Mouse (Mus musculus) kidney, embryonic 16.5 days (tissue): ENCODE results near the gene Rfx1. TPM values are rescaled to one million over a fixed set of nuclear protein-coding genes. Genes with fewer than 3 reads are reported as not detected.

Experiments used
- ATAC-seq: fragments of 200-750 bp; cut with Nextera tagmentation; 2 replicates; pipeline ENCODE4 v1.8.0; 2017; ENCODE audit warnings: moderate TSS enrichment; ENCODE audit not compliant: low FRiP score, low TSS enrichment
- H3K27ac ChIP-seq: fragments of 300-500 bp; sonication (generic); 2 replicates; pipeline ENCODE4 v1.5.1; 2014; ENCODE audit warnings: low read length
- H3K27me3 ChIP-seq: fragments of 300-500 bp; sonication (generic); 2 replicates; pipeline ENCODE4 v1.6.1; 2014; ENCODE audit warnings: low read length, control low read depth, mixed read lengths; ENCODE audit not compliant: insufficient read depth
- H3K36me3 ChIP-seq: fragments of 300-500 bp; sonication (generic); 2 replicates; pipeline ENCODE4 v1.6.1; 2014; ENCODE audit warnings: low read length, control low read depth, mixed read lengths; ENCODE audit not compliant: insufficient read depth
- H3K4me1 ChIP-seq: fragments of 300-500 bp; sonication (generic); 2 replicates; pipeline ENCODE4 v1.6.1; 2014; ENCODE audit warnings: low read length, control low read depth, mixed read lengths; ENCODE audit not compliant: insufficient read depth
- H3K4me2 ChIP-seq: fragments of 300-500 bp; sonication (generic); replicated peaks from 2 replicates; pipeline ENCODE4 v1.6.1; 2014; ENCODE audit warnings: low read depth, low read length
- H3K4me3 ChIP-seq: fragments of 300-500 bp; sonication (generic); 2 replicates; pipeline ENCODE4 v1.5.1; 2014; ENCODE audit warnings: mild to moderate bottlenecking, low read length
- H3K9ac ChIP-seq: fragments of 300-500 bp; sonication (generic); replicated peaks from 2 replicates; pipeline ENCODE4 v1.6.1; 2014; ENCODE audit warnings: low read length
- H3K9me3 ChIP-seq: fragments of 300-500 bp; sonication (generic); 2 replicates; pipeline ENCODE4 v1.6.1; 2016; ENCODE audit warnings: low read length, control low read depth
- WGBS: fragments of 180-500 bp; shearing (Covaris S2); extraction: QIAGEN DNeasy Blood & Tissue Kit; methylation state at CpG from one replicate; pipeline ENCODE4 v1.1.7; 2014; 5-methylcytosine and 5-hydroxymethylcytosine counted together
- polyA plus RNA-seq: library from polyadenylated mRNA; unstranded; fragments of >200 nt; fragmentation: Nextera tagmentation; extraction: Ambion mirVana; gene quantifications from 2 replicates; pipeline ENCODE4 v1.2.1, GENCODE M21; 2015

Gene Rfx1
- polyA plus RNA-seq, 1 experiment from 2014 or later: 10.5 TPM

DNA sequence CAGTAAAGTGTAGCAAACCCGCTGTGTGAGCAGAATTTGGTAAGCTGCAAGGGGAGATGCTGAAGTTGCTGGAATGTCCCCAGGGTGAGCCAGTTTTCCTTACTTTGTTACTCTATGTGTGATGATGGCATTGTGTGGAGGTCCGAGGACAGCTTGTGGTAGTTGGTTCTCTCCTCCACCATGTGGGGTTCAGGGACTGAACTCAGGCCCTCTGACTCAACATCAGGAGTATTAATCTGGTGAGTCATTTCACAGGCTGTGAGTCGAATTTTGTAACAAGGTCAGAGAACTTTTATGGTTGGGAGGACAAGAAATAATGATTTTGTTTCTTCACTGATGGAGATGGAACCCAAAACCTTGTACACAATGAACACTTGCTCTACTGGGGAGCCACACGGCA, 33.9 kb upstream of the Rfx1 start:
- Histone ChIP-seq H3K4me2 (no peak overlapping the region), H3K9ac (no peak overlapping the region), H3K27ac (no peak overlapping the region), H3K4me1 (no peaks in the 10 kb centered on the region), H3K9me3 (no peaks in the 10 kb centered on the region), H3K4me3 (no peak overlapping the region), H3K36me3 (no peaks in the 10 kb centered on the region; the same call in 1 of the 2 replicates), H3K27me3 (no peaks in the 10 kb centered on the region)
- no peak for ATAC-seq
- 67% methylated on average over 4 of the region's 4 CpGs for WGBS

GRCm38 (mm10) chr8:84038015-84038414, 28.6 kb upstream of the Rfx1 start:
- no peak overlapping the region for H3K27ac ChIP-seq
- no peak overlapping the region for H3K4me3 ChIP-seq
- WGBS: 49% methylated on average over 5 of the region's 5 CpGs
- H3K27me3 ChIP-seq: peaks cover 10% of the 10 kb centered on the region
- no peak overlapping the region for H3K4me2 ChIP-seq
- H3K9ac ChIP-seq: no peak overlapping the region
- no peaks in the 10 kb centered on the region for H3K9me3 ChIP-seq
- no peaks in the 10 kb centered on the region for H3K36me3 ChIP-seq
- peaks cover 9% of the 10 kb centered on the region for H3K4me1 ChIP-seq
- no peak for ATAC-seq

GRCm38 (mm10) chr8:84039050-84039449, 27.6 kb upstream of the Rfx1 start:
- H3K27me3 ChIP-seq: peaks cover 20% of the 10 kb centered on the region
- no peak overlapping the region for H3K4me3 ChIP-seq
- no peak overlapping the region for H3K4me2 ChIP-seq
- no peak for ATAC-seq
- no peak overlapping the region for H3K27ac ChIP-seq
- 6% methylated on average over 5 of the region's 5 CpGs for WGBS
- peaks cover 12% of the 10 kb centered on the region for H3K4me1 ChIP-seq
- no peak overlapping the region for H3K9ac ChIP-seq
- H3K9me3 ChIP-seq: no peaks in the 10 kb centered on the region
- no peaks in the 10 kb centered on the region for H3K36me3 ChIP-seq

DNA sequence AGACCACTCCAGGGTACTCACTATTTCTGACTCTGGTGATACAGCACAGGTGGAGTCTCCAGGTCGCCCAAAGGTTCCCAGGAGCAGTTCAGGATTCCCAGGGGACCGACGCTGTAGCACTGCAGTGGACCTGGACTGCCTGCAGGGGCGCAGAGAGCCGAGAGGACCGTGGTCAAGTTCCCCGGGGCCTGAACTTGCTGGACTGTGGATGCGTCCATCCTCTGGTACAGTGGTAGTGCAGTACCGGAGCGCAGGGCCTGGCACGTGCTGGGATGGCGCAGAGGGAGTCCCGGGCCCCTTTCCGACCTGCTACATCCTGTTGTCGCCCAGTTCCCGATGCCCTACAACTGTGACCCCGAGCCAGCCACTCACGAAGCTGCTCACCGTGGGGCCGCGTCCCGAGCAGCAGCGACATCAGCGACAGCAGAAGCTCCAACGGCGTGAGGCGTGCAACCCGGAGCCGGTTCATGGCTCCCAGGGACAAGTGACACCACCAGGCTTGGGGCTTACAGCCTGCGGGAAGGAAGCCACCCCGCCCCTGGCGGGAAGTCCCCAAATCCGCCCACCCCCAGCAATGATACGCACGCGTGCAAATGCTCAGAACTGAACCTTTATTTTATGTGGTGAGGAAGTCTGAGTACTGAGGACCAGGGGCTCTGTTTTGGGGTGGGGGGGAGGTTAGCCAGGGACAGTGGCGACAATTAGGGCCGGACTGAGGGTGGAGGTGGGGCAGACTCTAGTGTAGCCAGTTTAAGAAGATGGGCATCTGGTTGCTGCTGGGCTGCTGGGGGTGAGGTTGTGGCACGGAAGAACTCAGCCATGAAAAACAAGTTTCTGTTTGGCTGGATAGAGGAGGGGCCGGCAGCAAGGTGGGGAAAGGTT, 24.3 kb upstream of the Rfx1 start, which contains the start of gene Il27ra:
Gene Il27ra (minus strand): TSS at position 524 of the 882 bp plus-strand sequence.
- peak; percentile 86 for ATAC-seq
- no peak within 1 kb of the TSS for H3K27ac ChIP-seq
- 3% methylated on average over 40 of the region's 40 CpGs for WGBS
- peaks cover 12% of the 10 kb centered on the region for H3K4me1 ChIP-seq
- H3K9me3 ChIP-seq: no peaks in the 10 kb centered on the region
- peaks cover 39% of the 10 kb centered on the region for H3K27me3 ChIP-seq
- H3K36me3 ChIP-seq: no peaks in the 10 kb centered on the region
- peak within 1 kb of the TSS; percentile 62 for H3K9ac ChIP-seq
- H3K4me3 ChIP-seq: peak within 1 kb of the TSS; percentile 50
- H3K4me2 ChIP-seq: peak within 1 kb of the TSS; percentile 83

DNA sequence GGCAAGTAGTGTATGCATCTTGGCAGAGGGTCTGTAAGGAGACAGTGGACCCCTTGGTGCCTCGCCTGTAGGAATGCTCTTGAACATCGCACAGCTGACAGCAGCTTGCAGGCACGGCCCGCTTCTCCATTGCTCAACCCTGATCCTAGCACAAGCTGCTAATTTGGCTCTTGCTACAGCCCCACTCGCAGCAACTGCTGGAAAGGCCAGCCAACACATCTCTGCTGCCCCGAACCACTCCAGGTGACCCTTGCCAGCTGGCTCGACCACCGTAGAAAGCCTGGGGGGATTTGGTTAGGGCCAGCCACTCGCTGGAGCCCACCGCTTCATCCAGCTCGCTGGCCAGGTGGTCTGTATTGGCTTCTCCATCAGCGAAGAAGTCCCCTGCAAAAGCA, 23.7 kb upstream of the Rfx1 start:
- Histone ChIP-seq H3K4me3 (no peak overlapping the region), H3K4me2 (peak overlapping the region; percentile 83), H3K27me3 (peaks cover 39% of the 10 kb centered on the region), H3K9me3 (no peaks in the 10 kb centered on the region), H3K27ac (no peak overlapping the region), H3K36me3 (no peaks in the 10 kb centered on the region), H3K4me1 (peaks cover 12% of the 10 kb centered on the region), H3K9ac (no peak overlapping the region)
- ATAC-seq: no peak
- 35% methylated on average over 12 of the region's 12 CpGs for whole genome bisulfite sequencing

DNA sequence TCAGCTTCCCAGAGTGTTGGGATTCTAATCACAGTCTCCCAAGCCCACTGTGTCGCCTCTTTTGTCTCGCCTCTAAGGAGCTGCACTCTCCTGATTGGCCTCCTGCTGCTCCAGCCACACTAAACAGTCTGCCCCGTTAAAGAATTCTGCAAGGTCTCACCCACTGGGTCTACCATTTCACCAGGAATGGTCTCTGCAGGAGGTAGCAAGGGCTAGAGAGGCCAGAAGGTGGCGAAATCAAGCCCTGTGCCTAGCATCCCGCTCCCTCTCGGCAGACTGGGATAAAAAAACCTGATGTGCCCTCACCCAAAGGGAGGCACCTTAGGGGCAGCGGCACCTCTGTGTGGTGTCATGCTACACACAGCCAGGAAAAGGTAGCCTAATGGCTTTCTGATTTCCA, 22.5 kb upstream of the Rfx1 start:
- H3K4me2 ChIP-seq: peak overlapping the region; percentile 35; the same call in 1 of the 2 replicates
- H3K27me3 ChIP-seq: peaks cover 39% of the 10 kb centered on the region
- H3K9ac ChIP-seq: no peak overlapping the region
- H3K36me3 ChIP-seq: no peaks in the 10 kb centered on the region
- no peak overlapping the region for H3K27ac ChIP-seq
- peaks cover 12% of the 10 kb centered on the region for H3K4me1 ChIP-seq
- 9% methylated on average over 7 of the region's 7 CpGs for WGBS
- ATAC-seq: no peak
- no peaks in the 10 kb centered on the region for H3K9me3 ChIP-seq
- H3K4me3 ChIP-seq: no peak overlapping the region

DNA sequence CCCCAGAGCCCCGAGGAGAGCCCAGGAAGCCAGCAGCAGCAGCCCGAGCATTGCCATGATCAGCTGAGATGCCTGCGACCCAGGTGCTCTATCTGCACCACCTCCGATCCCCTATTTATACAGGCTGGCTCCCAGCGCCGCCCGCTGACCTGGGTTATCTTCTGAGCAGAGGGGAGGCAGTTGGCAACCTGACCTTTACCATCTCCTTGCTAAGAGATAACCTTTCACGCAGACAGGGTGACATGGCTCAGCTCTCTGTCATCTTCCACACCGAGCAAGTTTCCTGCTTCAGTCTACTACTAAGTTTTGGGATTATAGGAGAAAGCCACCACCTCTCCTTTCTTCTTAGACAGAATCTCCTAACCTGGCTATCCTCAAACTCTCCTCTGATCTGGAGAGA, 21.7 kb upstream of the Rfx1 start, which contains the start of gene Rln3:
Gene Rln3 (minus strand): TSS at position 101 of the 400 bp plus-strand sequence.
- Histone ChIP-seq H3K9me3 (no peaks in the 10 kb centered on the region), H3K4me1 (peaks cover 12% of the 10 kb centered on the region), H3K4me2 (peak within 1 kb of the TSS; percentile 35), H3K4me3 (peak within 1 kb of the TSS; percentile 27), H3K9ac (0 out of 2 replicates have a peak within 1 kb of the TSS, but pooled peaks have one; percentile 2), H3K27ac (no peak within 1 kb of the TSS), H3K36me3 (no peaks in the 10 kb centered on the region), H3K27me3 (peaks cover 39% of the 10 kb centered on the region)
- ATAC-seq: no peak
- WGBS: 10% methylated on average over 9 of the region's 9 CpGs

DNA sequence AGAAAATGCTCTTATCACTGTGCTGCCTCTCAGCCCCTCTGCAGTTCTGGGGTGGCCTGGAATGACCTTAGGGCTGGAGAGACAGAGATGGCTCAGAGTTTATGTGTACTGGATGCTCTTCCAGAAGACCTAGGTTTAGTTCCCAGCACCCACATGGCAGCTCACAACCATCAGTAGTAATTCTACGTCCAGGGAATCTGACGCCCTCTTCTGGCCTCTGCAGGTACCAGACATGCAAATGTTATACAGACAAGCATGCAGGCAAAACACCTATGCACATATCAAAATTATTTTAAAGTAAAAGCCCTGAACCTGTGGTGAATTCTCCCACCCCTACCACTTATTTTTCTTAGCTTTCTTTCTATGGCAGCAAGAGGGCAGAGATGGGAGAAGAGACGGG, 20.1 kb upstream of the Rfx1 start:
- WGBS: 81% methylated on average over 3 of the region's 3 CpGs
- H3K27me3 ChIP-seq: peaks cover 39% of the 10 kb centered on the region
- H3K27ac ChIP-seq: no peak overlapping the region
- no peak overlapping the region for H3K4me2 ChIP-seq
- H3K9ac ChIP-seq: no peak overlapping the region
- peaks cover 12% of the 10 kb centered on the region for H3K4me1 ChIP-seq
- no peak for ATAC-seq
- no peaks in the 10 kb centered on the region for H3K9me3 ChIP-seq
- H3K36me3 ChIP-seq: no peaks in the 10 kb centered on the region
- no peak overlapping the region for H3K4me3 ChIP-seq

- Histone ChIP-seq H3K4me3 (no peak overlapping the region), H3K4me1 (0 out of 2 replicates have a peak, but pooled peaks cover under 1% of the 10 kb centered on the region), H3K9ac (no peak overlapping the region), H3K27ac (no peak overlapping the region), H3K27me3 (peaks cover 27% of the 10 kb centered on the region), H3K9me3 (no peaks in the 10 kb centered on the region), H3K36me3 (no peaks in the 10 kb centered on the region), H3K4me2 (no peak overlapping the region)
- 51% methylated on average over 5 of the region's 5 CpGs for WGBS
- no peak for ATAC-seq
These were observed 18.5 kb upstream of the Rfx1 start for GRCm38 (mm10) chr8:84048171-84048570.

GRCm38 (mm10) chr8:84052746-84053145, 13.9 kb upstream of the Rfx1 start:
- Histone ChIP-seq H3K4me3 (no peak overlapping the region), H3K9me3 (no peaks in the 10 kb centered on the region), H3K27ac (no peak overlapping the region), H3K4me1 (no peaks in the 10 kb centered on the region), H3K4me2 (no peak overlapping the region), H3K27me3 (no peaks in the 10 kb centered on the region), H3K36me3 (no peaks in the 10 kb centered on the region), H3K9ac (no peak overlapping the region)
- ATAC-seq: no peak
- WGBS: 50% methylated on average over 3 of the region's 3 CpGs
